Mouse (Mus musculus) liver, adult 2 months (tissue): ENCODE results near the gene Foxo6.

Experiments used
- CTCF ChIP-seq: fragments of 200-500 bp; IDR thresholded peaks from 2 replicates; pipeline ENCODE4 v1.5.1; 2011; ENCODE audit warnings: low read depth, low read length, control low read depth
- POLR2A ChIP-seq: fragments of 200-500 bp; IDR thresholded peaks from 2 replicates; pipeline ENCODE4 v1.6.1; 2011; ENCODE audit warnings: low read length, control low read depth; ENCODE audit not compliant: insufficient read depth; ENCODE audit errors: extremely low read depth

DNA sequence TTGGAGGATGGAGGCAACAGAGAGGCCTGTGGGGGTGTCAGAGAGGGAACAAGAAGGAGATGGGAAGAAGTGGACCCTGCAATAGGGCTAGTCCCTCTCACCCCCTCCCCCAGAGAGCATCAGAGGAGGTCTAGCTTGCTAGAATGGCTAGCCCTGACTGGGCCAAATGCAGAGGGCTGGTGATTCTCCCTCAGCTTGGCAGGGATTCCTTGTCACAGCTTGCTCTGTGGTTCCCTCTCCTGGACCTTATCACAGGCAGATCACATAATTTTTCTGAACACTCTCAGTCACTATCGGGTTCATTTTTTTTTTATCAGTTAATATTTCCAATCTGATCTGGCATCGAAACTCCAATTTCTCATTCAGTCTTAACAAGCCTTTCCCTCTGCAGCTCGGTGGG lies 46.0 kb downstream of the Foxo6 start:
- TF ChIP-seq CTCF = no peak
- no peak for TF ChIP-seq POLR2A
